Mouse (Mus musculus): ENCODE data around the gene Olfr548-ps1. TPM values are rescaled to one million over a fixed set of nuclear protein-coding genes. Genes with fewer than 3 reads are reported as not detected.
A peak's percentile ranks its signal among the peaks of the same experiment; 100 is the strongest.
"Not testable (repeated sequence)": the region's sequence is repeated elsewhere in the genome, so short reads cannot be mapped to it uniquely, and the experiment has no call there.

Gene Olfr548-ps1
- not detected for total RNA-seq (2022)

- no peak for DNase-seq (ENCODE audit: low spot score in 2 of 2)
Measured at GRCm38 (mm10) chr7:102540596-102540995, at the start of gene Olfr548-ps1. Gene Olfr548-ps1, plus strand, starts transcription at chr7:102540896.

- not testable (repeated sequence) for DNase-seq (ENCODE audit: low spot score in 2 of 2)
Measured at GRCm38 (mm10) chr7:102494416-102494815, 46.3 kb upstream of the Olfr548-ps1 start.

GRCm38 (mm10) chr7:102499473-102499872 lies 41.2 kb upstream of the Olfr548-ps1 start, which contains the start of gene Olfr545:
Gene Olfr545, minus strand, starts transcription at chr7:102499573.
- DNase-seq (ENCODE audit: low spot score in 2 of 2), result no peak

- DNase-seq (ENCODE audit: low spot score in 2 of 2), result no peak
Measured at GRCm38 (mm10) chr7:102501986-102502385, 38.7 kb upstream of the Olfr548-ps1 start.

GRCm38 (mm10) chr7:102506848-102507247 lies 33.8 kb upstream of the Olfr548-ps1 start:
- DNase-seq (ENCODE audit: low spot score in 2 of 2), result peak; percentile 33 to 64

GRCm38 (mm10) chr7:102508066-102508465 lies 32.6 kb upstream of the Olfr548-ps1 start:
- DNase-seq (ENCODE audit: low spot score in 2 of 2), result no peak

- no peak for DNase-seq (ENCODE audit: low spot score in 2 of 2)
Measured at GRCm38 (mm10) chr7:102508666-102509065, 32.0 kb upstream of the Olfr548-ps1 start.

- DNase-seq (ENCODE audit: low spot score in 2 of 2), result no peak
Measured at GRCm38 (mm10) chr7:102509726-102510125, 31.0 kb upstream of the Olfr548-ps1 start.

- no peak for DNase-seq (ENCODE audit: low spot score in 2 of 2)
Measured at GRCm38 (mm10) chr7:102511927-102512326, 28.8 kb upstream of the Olfr548-ps1 start.

GRCm38 (mm10) chr7:102512814-102513435 lies 27.8 kb upstream of the Olfr548-ps1 start:
- peak; percentile 59 to 85 for DNase-seq (ENCODE audit: low spot score in 2 of 2)

- DNase-seq (ENCODE audit: low spot score in 2 of 2), result no peak
Measured at GRCm38 (mm10) chr7:102514144-102514543, 26.6 kb upstream of the Olfr548-ps1 start.

GRCm38 (mm10) chr7:102516261-102517050 lies 24.2 kb upstream of the Olfr548-ps1 start:
- DNase-seq (ENCODE audit: low spot score in 2 of 2), result no peak

GRCm38 (mm10) chr7:102517051-102517335 lies 23.7 kb upstream of the Olfr548-ps1 start:
- no peak for DNase-seq (ENCODE audit: low spot score in 2 of 2)

GRCm38 (mm10) chr7:102529052-102529451 lies 11.6 kb upstream of the Olfr548-ps1 start:
- no peak for DNase-seq (ENCODE audit: low spot score in 2 of 2)

GRCm38 (mm10) chr7:102534449-102534848 lies 6.2 kb upstream of the Olfr548-ps1 start, which contains the start of gene Olfr547:
Gene Olfr547, plus strand, starts transcription at chr7:102534749.
- no peak for DNase-seq (ENCODE audit: low spot score in 2 of 2)

- DNase-seq (ENCODE audit: low spot score in 2 of 2), result no peak
Measured at GRCm38 (mm10) chr7:102541251-102541650, 555 bp downstream of the Olfr548-ps1 start.

GRCm38 (mm10) chr7:102549570-102549969 lies 8.9 kb downstream of the Olfr548-ps1 start, which contains the start of gene Olfr549:
Gene Olfr549, plus strand, starts transcription at chr7:102549870.
- DNase-seq (ENCODE audit: low spot score in 2 of 2), result no peak

GRCm38 (mm10) chr7:102553279-102553678 lies 12.6 kb downstream of the Olfr548-ps1 start:
- no peak for DNase-seq (ENCODE audit: low spot score in 2 of 2)

GRCm38 (mm10) chr7:102564999-102565997 lies 24.6 kb downstream of the Olfr548-ps1 start, which contains the start of gene Trim21:
Gene Trim21, minus strand, starts transcription at chr7:102565486.
- DNase-seq (ENCODE audit: low spot score in 2 of 2), result peak; percentile 6 to 20

GRCm38 (mm10) chr7:102566219-102566618 lies 25.5 kb downstream of the Olfr548-ps1 start:
- no peak for DNase-seq (ENCODE audit: low spot score in 2 of 2)

- no peak for DNase-seq (ENCODE audit: low spot score in 2 of 2)
Measured at GRCm38 (mm10) chr7:102571142-102571541, 30.4 kb downstream of the Olfr548-ps1 start, which contains the start of gene Olfr550. Gene Olfr550, plus strand, starts transcription at chr7:102571442.

All from left cerebral cortex, adult 8-10 months (tissue).